Mouse (Mus musculus): ENCODE measurements around the gene A730015C16Rik. TPM values are rescaled to one million over a fixed set of nuclear protein-coding genes. Genes with fewer than 3 reads are reported as not detected.

The A730015C16Rik gene
- polyA plus RNA-seq, 1 experiment from 2014 or later: 0.42 TPM

GRCm38 (mm10) chr4:108843336-108843735 lies 5.1 kb downstream of the A730015C16Rik start:
- H3K9ac ChIP-seq: 0 out of 2 replicates have a peak overlapping the region, but pooled peaks have one; percentile 4
- H3K4me1 ChIP-seq: peaks cover 16% of the 10 kb centered on the region
- no peak for ATAC-seq
- no peak overlapping the region for H3K4me2 ChIP-seq
- H3K4me3 ChIP-seq: no peak overlapping the region
- no peaks in the 10 kb centered on the region for H3K36me3 ChIP-seq
- H3K27me3 ChIP-seq (replicated peaks): no peaks in the 10 kb centered on the region
- H3K27ac ChIP-seq: no peak overlapping the region
- no peaks in the 10 kb centered on the region for H3K9me3 ChIP-seq (replicated peaks)

DNA sequence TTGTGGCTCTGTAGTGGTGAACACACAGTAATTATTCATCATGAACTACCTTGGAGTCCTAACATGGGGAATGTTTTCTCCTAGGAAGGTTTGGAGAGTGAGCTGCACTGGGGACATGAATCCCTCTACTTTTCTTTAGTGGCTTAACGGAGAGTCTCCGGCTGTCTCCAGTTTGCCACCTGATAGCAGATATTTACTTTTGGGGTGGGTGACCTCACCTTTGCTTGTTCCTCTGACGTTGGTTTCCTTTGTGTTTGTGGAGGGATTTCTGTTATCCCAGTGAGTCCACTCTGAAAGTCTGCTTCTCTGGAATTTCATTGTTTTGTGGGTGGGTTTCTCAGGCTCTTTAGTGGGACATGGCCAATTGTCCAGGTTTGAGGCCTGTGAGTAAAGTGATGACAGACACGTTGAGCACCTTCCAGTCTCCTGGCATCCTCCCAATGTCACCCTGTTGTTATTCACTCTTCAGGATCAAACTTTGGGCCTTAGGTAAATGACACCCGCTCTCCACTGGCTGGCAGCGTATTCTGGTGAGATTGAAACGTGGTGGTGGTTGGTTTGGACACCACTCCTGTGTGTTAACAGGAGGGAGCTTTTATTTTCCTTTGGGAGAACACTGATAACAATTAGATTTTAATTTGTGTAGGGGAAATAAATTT lies 6.4 kb downstream of the A730015C16Rik start:
- H3K9me3 ChIP-seq (replicated peaks): no peaks in the 10 kb centered on the region
- H3K36me3 ChIP-seq: no peaks in the 10 kb centered on the region
- no peaks in the 10 kb centered on the region for H3K27me3 ChIP-seq (replicated peaks)
- no peak overlapping the region for H3K4me3 ChIP-seq
- H3K9ac ChIP-seq: no peak overlapping the region
- no peak for ATAC-seq
- peaks cover 14% of the 10 kb centered on the region for H3K4me1 ChIP-seq
- WGBS (ENCODE audit: insufficient replicate concordance): 70% methylated on average over 7 of the region's 7 CpGs
- H3K27ac ChIP-seq: no peak overlapping the region
- no peak overlapping the region for H3K4me2 ChIP-seq

DNA sequence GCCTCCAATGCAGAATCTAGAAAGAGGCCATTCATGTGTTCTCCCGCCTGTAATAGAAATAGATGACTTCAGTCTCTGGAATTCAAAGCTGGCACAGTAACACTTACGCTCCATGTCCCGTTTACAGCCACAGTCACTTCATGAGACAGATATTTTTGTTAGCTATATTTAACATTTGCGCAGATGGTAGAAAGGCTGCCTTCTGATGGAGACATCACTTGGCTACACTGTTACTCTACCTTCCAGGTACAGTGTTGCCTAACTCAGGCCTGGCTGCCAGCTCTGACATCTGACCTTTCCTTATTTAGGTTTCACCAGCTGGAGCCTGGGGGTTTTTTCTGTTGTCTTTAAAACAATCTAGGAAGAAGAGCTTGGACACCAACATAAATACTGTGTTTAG lies 10.4 kb downstream of the A730015C16Rik start:
- Histone ChIP-seq H3K27ac (no peak overlapping the region), H3K9me3 (replicated peaks) (no peaks in the 10 kb centered on the region), H3K4me1 (peaks cover 22% of the 10 kb centered on the region), H3K9ac (no peak overlapping the region), H3K27me3 (replicated peaks) (no peaks in the 10 kb centered on the region), H3K4me2 (no peak overlapping the region), H3K4me3 (no peak overlapping the region), H3K36me3 (no peaks in the 10 kb centered on the region)
- 81% methylated on average over 4 of the region's 4 CpGs for WGBS (ENCODE audit: insufficient replicate concordance)
- no peak for ATAC-seq

DNA sequence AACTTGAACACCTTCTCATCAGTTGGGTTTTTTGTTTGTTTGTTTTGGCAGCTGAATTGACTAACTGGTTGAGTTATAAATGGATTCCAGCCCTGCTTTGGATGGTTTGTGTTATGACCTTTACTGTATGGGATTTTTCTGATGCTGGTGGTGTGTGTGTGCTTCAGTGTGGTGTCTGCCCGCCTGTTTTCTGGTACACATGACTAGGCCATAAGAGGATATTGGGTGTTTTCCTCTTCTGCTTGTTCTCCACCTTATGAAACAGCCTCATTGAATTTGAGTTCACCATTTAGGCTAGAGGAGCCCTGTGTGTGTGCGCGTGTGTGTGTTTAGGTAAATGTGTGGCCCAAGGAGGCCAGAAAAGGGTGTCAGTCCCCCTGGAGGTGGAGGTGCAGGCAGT lies 12.9 kb downstream of the A730015C16Rik start:
- Histone ChIP-seq H3K9ac (peak overlapping the region; percentile 97), H3K36me3 (no peaks in the 10 kb centered on the region), H3K9me3 (replicated peaks) (no peaks in the 10 kb centered on the region), H3K4me2 (peak overlapping the region; percentile 94), H3K27ac (peak overlapping the region; percentile 94), H3K4me1 (peaks cover 39% of the 10 kb centered on the region), H3K4me3 (peak overlapping the region; percentile 97), H3K27me3 (replicated peaks) (no peaks in the 10 kb centered on the region)
- no peak for ATAC-seq
- WGBS (ENCODE audit: insufficient replicate concordance): 65% methylated on average over 3 of the region's 3 CpGs

DNA sequence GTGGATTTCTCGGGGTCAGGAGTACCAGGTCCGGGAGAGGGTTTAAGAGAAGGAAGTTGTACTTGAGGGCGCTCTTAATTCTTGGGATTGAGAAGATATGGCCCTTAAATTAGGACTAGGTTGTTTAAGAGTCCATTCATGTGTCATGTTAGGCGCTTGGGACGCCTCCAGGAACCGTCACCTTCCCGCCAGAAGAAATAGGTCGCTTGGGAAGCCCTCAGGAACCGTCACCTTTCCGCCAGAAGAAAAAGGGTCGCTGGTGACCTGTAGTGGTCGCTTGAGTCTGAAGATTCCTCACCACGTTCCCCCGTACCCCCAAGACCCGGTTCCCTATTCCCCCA lies 13.5 kb downstream of the A730015C16Rik start:
- H3K36me3 ChIP-seq: peaks cover 5% of the 10 kb centered on the region
- H3K9me3 ChIP-seq (replicated peaks): no peaks in the 10 kb centered on the region
- peak overlapping the region; percentile 97 for H3K4me3 ChIP-seq
- peaks cover 39% of the 10 kb centered on the region for H3K4me1 ChIP-seq
- peak overlapping the region; percentile 97 for H3K9ac ChIP-seq
- H3K27ac ChIP-seq: peak overlapping the region; percentile 94
- H3K27me3 ChIP-seq (replicated peaks): no peaks in the 10 kb centered on the region
- H3K4me2 ChIP-seq: peak overlapping the region; percentile 94
- no peak for ATAC-seq
- 2% methylated on average over 15 of the region's 15 CpGs for WGBS (ENCODE audit: insufficient replicate concordance)

- peak within 1 kb of the TSS; percentile 94 for H3K4me2 ChIP-seq
- H3K36me3 ChIP-seq: peaks cover 11% of the 10 kb centered on the region
- peak within 1 kb of the TSS; percentile 97 for H3K9ac ChIP-seq
- no peaks in the 10 kb centered on the region for H3K27me3 ChIP-seq (replicated peaks)
- under 1% methylated on average over 34 of the region's 34 CpGs for WGBS (ENCODE audit: insufficient replicate concordance)
- H3K9me3 ChIP-seq (replicated peaks): no peaks in the 10 kb centered on the region
- peak within 1 kb of the TSS; percentile 97 for H3K4me3 ChIP-seq
- peak within 1 kb of the TSS; percentile 94 for H3K27ac ChIP-seq
- ATAC-seq: peak; percentile 36
- H3K4me1 ChIP-seq: peaks cover 39% of the 10 kb centered on the region
These were observed 14.1 kb downstream of the A730015C16Rik start, which contains the start of gene Txndc12 for GRCm38 (mm10) chr4:108834115-108834970. TSS of gene Txndc12 (plus strand) at chr4:108834601.

DNA sequence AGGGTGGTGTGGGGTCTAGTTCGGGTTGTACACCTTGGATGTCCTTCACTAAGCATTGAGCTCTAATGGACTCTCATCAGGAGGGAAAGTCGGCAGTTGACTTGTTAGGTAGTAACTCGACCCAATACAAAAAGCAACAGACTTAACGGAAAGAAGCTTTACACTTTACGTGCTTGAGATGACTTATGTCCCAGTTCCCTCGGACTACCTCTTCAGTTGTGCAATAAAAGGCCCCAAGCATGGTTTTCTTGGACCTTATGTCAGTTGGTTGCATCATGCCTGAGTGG lies 14.6 kb downstream of the A730015C16Rik start:
- no peak; the same call in 1 of the 2 replicates for ATAC-seq
- peak overlapping the region; percentile 97 for H3K9ac ChIP-seq

GRCm38 (mm10) chr4:108832916-108833827 lies 15.2 kb downstream of the A730015C16Rik start, which contains the start of gene Btf3l4:
TSS of gene Btf3l4 (minus strand) at chr4:108833614.
- Histone ChIP-seq H3K9me3 (replicated peaks) (no peaks in the 10 kb centered on the region), H3K4me1 (peaks cover 39% of the 10 kb centered on the region), H3K36me3 (peaks cover 22% of the 10 kb centered on the region), H3K27me3 (replicated peaks) (no peaks in the 10 kb centered on the region), H3K4me2 (peak within 1 kb of the TSS; percentile 94), H3K4me3 (peak within 1 kb of the TSS; percentile 97), H3K9ac (peak within 1 kb of the TSS; percentile 97), H3K27ac (peak within 1 kb of the TSS; percentile 94)
- under 1% methylated on average over 61 of the region's 73 CpGs for WGBS (ENCODE audit: insufficient replicate concordance)
- ATAC-seq: peak; percentile 96

More for the DNA sequence above, 14.6 kb downstream of the A730015C16Rik start:
- H3K9me3 ChIP-seq (replicated peaks): no peaks in the 10 kb centered on the region
- H3K4me1 ChIP-seq: peaks cover 39% of the 10 kb centered on the region
- no peaks in the 10 kb centered on the region for H3K27me3 ChIP-seq (replicated peaks)
- peaks cover 16% of the 10 kb centered on the region for H3K36me3 ChIP-seq
- peak overlapping the region; percentile 97 for H3K4me3 ChIP-seq
- H3K4me2 ChIP-seq: peak overlapping the region; percentile 94
- WGBS (ENCODE audit: insufficient replicate concordance): under 1% methylated on average over 6 of the region's 6 CpGs
- peak overlapping the region; percentile 94 for H3K27ac ChIP-seq

- Histone ChIP-seq H3K36me3 (peaks cover 43% of the 10 kb centered on the region), H3K4me1 (peaks cover 28% of the 10 kb centered on the region), H3K9ac (no peak overlapping the region), H3K27ac (no peak overlapping the region), H3K4me3 (no peak overlapping the region), H3K4me2 (no peak overlapping the region), H3K27me3 (replicated peaks) (no peaks in the 10 kb centered on the region), H3K9me3 (replicated peaks) (no peaks in the 10 kb centered on the region)
- 92% methylated on average over 1 of the region's 1 CpGs for WGBS (ENCODE audit: insufficient replicate concordance)
- no peak for ATAC-seq
These were observed 17.7 kb downstream of the A730015C16Rik start for GRCm38 (mm10) chr4:108830698-108831097.

DNA sequence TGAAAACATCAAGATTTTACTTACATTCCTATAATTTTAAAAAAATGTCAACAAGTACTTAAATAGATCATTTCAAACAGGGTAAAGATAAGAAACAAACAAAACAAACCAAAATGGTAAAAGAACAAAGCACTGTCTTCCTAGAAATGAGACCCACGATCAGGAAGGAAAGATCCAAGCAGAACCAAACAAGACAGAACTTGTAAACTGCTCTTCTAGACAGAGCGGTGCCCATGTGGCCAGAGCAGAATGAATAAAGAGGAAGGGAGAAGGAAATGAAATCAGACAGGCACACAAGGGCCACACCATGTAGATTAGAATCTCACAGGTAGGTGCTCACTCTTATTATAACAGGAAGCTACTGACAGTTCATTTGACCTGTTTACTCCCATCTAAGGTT lies 21.8 kb downstream of the A730015C16Rik start:
- peaks cover 80% of the 10 kb centered on the region for H3K36me3 ChIP-seq

DNA sequence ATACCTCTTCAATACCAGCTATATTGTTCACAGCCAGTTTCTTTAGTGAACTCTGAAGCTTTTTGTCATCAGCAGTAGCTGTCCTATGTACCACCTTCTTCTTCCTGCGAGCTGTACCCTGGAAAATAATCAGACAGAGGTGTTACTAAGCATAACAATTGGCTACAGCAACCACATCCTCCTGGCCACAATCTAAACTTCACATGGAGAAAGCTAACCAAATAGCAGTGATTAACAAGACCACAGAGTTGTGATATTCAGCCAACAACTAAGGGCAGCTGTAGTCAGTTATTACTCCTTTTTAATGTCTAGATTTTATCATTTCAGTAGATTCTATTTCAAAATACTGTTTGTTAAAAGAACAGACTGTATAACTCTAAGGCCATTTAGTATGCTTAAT lies 22.3 kb downstream of the A730015C16Rik start:
- peaks cover 84% of the 10 kb centered on the region for H3K36me3 ChIP-seq
- H3K9ac ChIP-seq: no peak overlapping the region
- no peak overlapping the region for H3K4me2 ChIP-seq
- no peaks in the 10 kb centered on the region for H3K9me3 ChIP-seq (replicated peaks)
- no peaks in the 10 kb centered on the region for H3K27me3 ChIP-seq (replicated peaks)
- no peak overlapping the region for H3K4me3 ChIP-seq
- H3K27ac ChIP-seq: no peak overlapping the region
- 79% methylated on average over 1 of the region's 1 CpGs for WGBS (ENCODE audit: insufficient replicate concordance)
- no peak for ATAC-seq
- H3K4me1 ChIP-seq: peaks cover 4% of the 10 kb centered on the region

More for the DNA sequence above, 21.8 kb downstream of the A730015C16Rik start:
- H3K4me1 ChIP-seq: peaks cover 8% of the 10 kb centered on the region
- H3K9me3 ChIP-seq (replicated peaks): no peaks in the 10 kb centered on the region
- H3K27me3 ChIP-seq (replicated peaks): no peaks in the 10 kb centered on the region
- H3K27ac ChIP-seq: no peak overlapping the region
- H3K4me3 ChIP-seq: no peak overlapping the region
- H3K9ac ChIP-seq: no peak overlapping the region
- H3K4me2 ChIP-seq: no peak overlapping the region
- 88% methylated on average over 2 of the region's 2 CpGs for WGBS (ENCODE audit: insufficient replicate concordance)
- ATAC-seq: no peak
